In genomic region chr17:35077786-35078233, GRCm38 (mm10) we compare ENCODE assay signal across 8 mouse cellular contexts. TPM values are rescaled to one million over a fixed set of nuclear protein-coding genes. Genes with fewer than 3 reads are reported as not detected.
DNase-seq lines count a peak whose midpoint lies in the region; ATAC-seq lines count a peak whose summit lies in the region.

Ly6g6d (minus strand) TSS chr17:35078065.

- H3K9me3 ChIP-seq in heart, embryonic 15.5 days (replicated peaks): no peaks in the 10 kb centered on the region
- H3K9me3 ChIP-seq in stomach, embryonic 15.5 days: no peaks in the 10 kb centered on the region

- H3K27ac ChIP-seq in heart, embryonic 15.5 days: peak within 1 kb of the TSS; percentile 10; the same call in 1 of the 2 replicates
- peak within 1 kb of the TSS; percentile 68 for H3K27ac ChIP-seq in stomach, embryonic 15.5 days

- peak within 1 kb of the TSS; percentile 37 for H3K4me3 ChIP-seq in heart, embryonic 15.5 days
- peak within 1 kb of the TSS; percentile 32 for H3K4me3 ChIP-seq in stomach, embryonic 15.5 days (replicated peaks)

- H3K9ac ChIP-seq in heart, embryonic 15.5 days: peak within 1 kb of the TSS; percentile 42
- no peak within 1 kb of the TSS for H3K9ac ChIP-seq in stomach, embryonic 15.5 days

- H3K4me2 ChIP-seq in heart, embryonic 15.5 days: peak within 1 kb of the TSS; percentile 59
- H3K4me2 ChIP-seq in stomach, embryonic 15.5 days: peak within 1 kb of the TSS; percentile 55

- WGBS in heart, embryonic 15.5 days: 12% methylated on average over 14 of the region's 14 CpGs
- WGBS in stomach, embryonic 15.5 days: 11% methylated on average over 14 of the region's 14 CpGs

- DNase-seq in cerebellum, adult 11-12 months: peak; percentile 68
- no peak for DNase-seq in cerebellum, adult 8-10 months
- DNase-seq in kidney, postnatal 10 days: peak; percentile 81
- peak; percentile 80 for DNase-seq in lung, postnatal 36 days
- DNase-seq in frontal cortex, postnatal 10 days (ENCODE audit: low spot score in 2 of 2): no peak

- ATAC-seq in common myeloid progenitor, adult 5-6 weeks (replicated peaks; ENCODE audit: low read depth, poor library complexity, severe bottlenecking): peak; percentile 16; the same call in 1 of the 2 replicates
- ATAC-seq in heart, embryonic 15.5 days (replicated peaks; ENCODE audit: insufficient number of reproducible peaks, insufficient read depth, low FRiP score, low read depth): peak; percentile 43; the same call in 1 of the 2 replicates
- peak; percentile 49 for ATAC-seq in stomach, embryonic 15.5 days (ENCODE audit: insufficient read depth, low FRiP score, low read depth)

- peaks cover 26% of the 10 kb centered on the region for H3K4me1 ChIP-seq in heart, embryonic 15.5 days (replicated peaks)
- peaks cover 10% of the 10 kb centered on the region for H3K4me1 ChIP-seq in stomach, embryonic 15.5 days

- peaks cover 4% of the 10 kb centered on the region; the same call in 1 of the 2 replicates for H3K27me3 ChIP-seq in heart, embryonic 15.5 days
- no peaks in the 10 kb centered on the region for H3K27me3 ChIP-seq in stomach, embryonic 15.5 days (replicated peaks)

- H3K36me3 ChIP-seq in heart, embryonic 15.5 days: no peaks in the 10 kb centered on the region
- H3K36me3 ChIP-seq in stomach, embryonic 15.5 days: no peaks in the 10 kb centered on the region

RNA-seq across cellular contexts. Expression of gene Ly6g6d, which starts in this region (rescaled TPM):
- total RNA-seq in common myeloid progenitor, adult 5-6 weeks (2017): not detected in 2 replicates
- 2.2 and 2.4 TPM in 2 replicates for polyA plus RNA-seq in heart, embryonic 15.5 days (2015; fragmentation: Nextera tagmentation; extraction: Ambion mirVana)
- polyA plus RNA-seq in stomach, embryonic 15.5 days (2015; fragmentation: Nextera tagmentation; extraction: Ambion mirVana): 3.6 and 4.4 TPM in 2 replicates

Comparison
In these comparisons a context has a peak if more than half of its experiments do, and no peak if none do; other contexts are left out.
1. DNase-seq: peak in cerebellum, adult 11-12 months (single experiment), kidney, postnatal 10 days (single experiment) and lung, postnatal 36 days (single experiment); none in cerebellum, adult 8-10 months (single experiment) and frontal cortex, postnatal 10 days (0 of 2).
2. Peak in ATAC-seq in common myeloid progenitor, adult 5-6 weeks; RNA of the gene not detected or under 1 TPM.
3. Peak in every context shown above with its lines, with median percentiles within 50 percentile points of each other: ATAC-seq.